Mouse (Mus musculus) liver (tissue): Measurements from ENCODE around the gene Fitm2.

Source experiments
- DNase-seq: peaks from one replicate; pipeline ENCODE4 v3.0.0-alpha.2; 2020; ENCODE audit warnings: mixed read lengths

The Fitm2 gene

GRCm38 (mm10) chr2:163472466-163472851 lies at the start of gene Fitm2:
Fitm2 (minus strand) TSS chr2:163472629.
- peak; percentile 96 for DNase-seq

DNA sequence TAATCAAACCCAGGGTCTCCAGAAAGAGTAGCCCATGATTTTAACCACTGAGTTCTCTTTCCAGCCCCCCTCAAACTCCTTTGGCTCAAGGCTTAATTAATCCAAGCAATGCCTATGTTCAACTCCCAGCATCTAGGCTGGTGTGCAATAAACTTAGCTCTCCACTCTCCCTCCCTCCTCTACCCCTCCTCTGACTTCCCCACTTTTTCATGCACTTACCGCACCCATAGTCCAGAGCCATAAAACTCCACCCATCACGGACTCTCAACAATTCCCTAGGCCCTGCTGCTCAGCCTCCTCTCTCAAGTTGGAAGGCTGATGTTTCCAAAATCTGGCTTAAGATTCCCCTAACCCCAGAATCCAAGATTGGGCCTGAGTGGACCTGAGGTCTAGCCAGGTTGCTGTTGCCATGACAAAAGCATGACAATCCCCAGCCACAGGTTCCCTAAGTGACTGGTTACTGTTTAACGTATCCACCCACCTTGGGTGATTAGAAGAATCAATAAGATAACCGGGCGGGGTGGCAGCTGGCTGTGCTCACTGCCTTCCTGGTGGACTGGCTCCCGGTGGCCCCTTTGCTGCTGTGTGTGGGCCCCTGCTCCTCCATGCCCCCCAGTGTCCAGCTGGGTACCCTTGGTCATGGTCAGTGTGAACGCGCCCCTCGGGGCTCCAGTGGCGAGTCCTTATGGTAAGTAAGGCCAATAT lies 34.0 kb upstream of the Fitm2 start, which contains the start of gene Hnf4a:
Gene Hnf4a (plus strand): TSS at position 509 of the 705 bp plus-strand sequence.
- DNase-seq = peak; percentile 32

DNA sequence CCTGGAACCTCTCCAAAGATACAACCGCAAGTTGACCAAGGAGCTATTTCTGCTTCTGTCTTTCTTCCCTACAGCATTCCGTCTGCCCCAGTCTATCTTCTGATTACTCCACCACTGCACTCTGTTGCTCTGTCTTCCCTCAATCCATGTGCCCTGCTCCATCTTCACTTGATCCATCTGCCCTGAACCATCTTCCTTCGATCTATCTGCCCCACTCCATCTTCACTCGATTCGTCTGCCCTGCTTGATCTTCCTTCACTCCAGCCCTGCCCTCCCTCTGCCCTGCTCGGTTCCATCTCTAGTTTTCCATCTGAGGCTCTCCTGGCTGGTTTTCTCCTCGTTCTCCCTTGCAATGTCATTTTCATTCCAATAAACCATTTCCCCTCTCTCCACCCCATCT lies 30.8 kb upstream of the Fitm2 start:
- no peak for DNase-seq

GRCm38 (mm10) chr2:163502219-163502618 lies 29.8 kb upstream of the Fitm2 start:
- DNase-seq = no peak

- no peak for DNase-seq
Measured at GRCm38 (mm10) chr2:163494456-163494855, 22.0 kb upstream of the Fitm2 start.

DNA sequence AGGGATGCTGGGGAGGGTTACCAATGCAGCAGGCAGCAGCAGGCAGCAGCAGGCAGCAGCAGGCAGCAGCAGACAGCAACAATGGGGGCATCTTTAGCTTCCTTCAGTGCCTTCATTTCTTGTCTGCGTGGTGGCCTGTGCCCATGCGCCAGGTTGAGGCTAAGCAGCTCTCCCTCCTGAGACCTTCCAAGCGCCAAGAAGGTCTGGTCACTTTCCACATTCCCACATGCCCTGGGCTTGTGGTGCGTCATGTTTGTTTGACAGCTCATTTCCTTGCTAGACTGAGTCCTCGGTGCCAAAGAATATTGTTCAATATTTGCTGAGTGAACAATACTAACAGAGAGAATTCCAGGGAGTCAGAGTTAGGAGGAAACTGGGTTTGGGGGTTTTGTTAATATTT lies 21.5 kb upstream of the Fitm2 start:
- DNase-seq = no peak

GRCm38 (mm10) chr2:163493031-163493430 lies 20.6 kb upstream of the Fitm2 start:
- no peak for DNase-seq

- no peak for DNase-seq
Measured at GRCm38 (mm10) chr2:163492018-163492417, 19.6 kb upstream of the Fitm2 start, which contains the start of gene R3hdml. R3hdml (plus strand) TSS chr2:163492318.

- DNase-seq = no peak
Measured at GRCm38 (mm10) chr2:163491351-163491750, 18.9 kb upstream of the Fitm2 start.

GRCm38 (mm10) chr2:163490656-163491055 lies 18.2 kb upstream of the Fitm2 start:
- no peak for DNase-seq

GRCm38 (mm10) chr2:163489725-163490291 lies 17.4 kb upstream of the Fitm2 start:
- no peak for DNase-seq

DNA sequence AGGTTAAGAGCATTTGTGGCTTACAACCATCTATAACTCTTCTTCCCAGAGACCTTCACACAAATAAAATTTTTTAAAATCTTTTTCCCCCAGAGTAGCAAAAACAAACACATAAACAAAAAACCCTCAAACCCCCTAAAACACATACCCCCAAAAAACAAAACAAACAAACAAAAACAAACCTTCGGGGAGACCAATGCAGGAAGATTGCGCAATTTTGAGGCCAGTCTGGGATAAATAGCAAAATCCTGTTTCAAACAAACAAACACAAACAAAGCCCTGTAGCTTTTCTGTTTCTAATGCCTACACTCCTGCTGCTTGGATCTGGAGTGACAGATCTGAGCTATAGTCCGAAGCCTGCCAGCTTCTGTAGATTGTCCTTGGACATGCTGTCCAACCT lies 14.9 kb upstream of the Fitm2 start:
- no peak for DNase-seq

GRCm38 (mm10) chr2:163481539-163482029 lies 9.2 kb upstream of the Fitm2 start:
- peak; percentile 42 for DNase-seq

GRCm38 (mm10) chr2:163480191-163480825 lies 7.9 kb upstream of the Fitm2 start:
- DNase-seq = no peak

DNA sequence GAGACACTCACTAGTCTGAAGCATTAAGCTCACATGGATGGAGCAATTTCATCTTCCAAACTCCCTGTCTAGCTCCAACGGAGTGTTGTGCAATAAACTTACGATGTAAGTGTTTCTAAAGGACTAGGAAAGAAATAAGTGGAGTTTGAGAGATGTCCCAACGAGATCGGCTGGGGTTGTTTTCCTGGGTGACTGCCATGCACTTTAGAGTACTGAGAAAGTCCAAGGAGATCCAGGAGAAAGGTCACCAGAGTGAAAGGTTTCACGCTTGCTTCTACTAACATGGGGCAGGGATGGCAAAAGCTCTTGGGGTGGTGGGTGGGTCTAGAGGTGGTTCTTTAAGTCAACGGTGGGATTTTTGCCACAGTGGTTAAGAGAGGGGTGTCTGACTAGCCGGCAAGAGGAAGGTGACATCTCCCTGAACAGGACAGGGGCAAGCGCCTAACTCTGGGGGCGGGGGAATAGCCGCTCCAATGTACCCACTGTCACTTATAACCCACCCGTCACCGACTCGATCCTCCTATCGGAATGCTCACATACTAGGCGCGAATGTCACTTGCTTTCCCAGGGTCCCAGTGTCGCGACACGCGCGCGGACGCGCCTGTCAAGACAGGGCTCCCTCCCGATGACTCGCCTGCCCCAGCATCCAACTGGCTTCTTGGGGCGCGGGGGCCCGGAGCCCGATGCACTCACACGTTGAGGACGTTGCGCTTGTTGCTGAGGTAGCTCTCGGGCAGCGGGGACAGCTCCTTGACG lies 541 bp downstream of the Fitm2 start:
- no peak for DNase-seq

DNA sequence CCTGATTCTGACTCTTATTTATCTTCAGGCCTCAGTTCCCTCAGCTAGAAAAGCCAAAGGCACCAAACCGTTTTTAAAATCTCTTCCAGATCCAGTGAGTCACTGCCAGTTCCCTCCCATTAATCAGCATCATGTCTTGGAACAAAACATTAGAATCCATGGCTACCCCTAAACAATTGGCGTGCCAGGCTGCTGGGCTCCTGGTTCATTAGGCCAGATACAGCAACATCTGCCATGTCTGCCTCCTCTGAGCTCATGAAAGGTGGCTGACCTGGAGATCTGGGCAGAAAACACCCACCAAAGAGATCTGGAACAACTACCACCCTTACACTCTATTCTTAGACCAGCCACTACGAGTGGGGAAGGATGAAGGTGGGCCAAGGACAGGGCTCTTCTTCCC lies 1.3 kb downstream of the Fitm2 start:
- DNase-seq = no peak

- no peak for DNase-seq
Measured at GRCm38 (mm10) chr2:163469711-163470110, 2.7 kb downstream of the Fitm2 start.

- DNase-seq = no peak
Measured at GRCm38 (mm10) chr2:163468866-163469265, 3.6 kb downstream of the Fitm2 start.

DNA sequence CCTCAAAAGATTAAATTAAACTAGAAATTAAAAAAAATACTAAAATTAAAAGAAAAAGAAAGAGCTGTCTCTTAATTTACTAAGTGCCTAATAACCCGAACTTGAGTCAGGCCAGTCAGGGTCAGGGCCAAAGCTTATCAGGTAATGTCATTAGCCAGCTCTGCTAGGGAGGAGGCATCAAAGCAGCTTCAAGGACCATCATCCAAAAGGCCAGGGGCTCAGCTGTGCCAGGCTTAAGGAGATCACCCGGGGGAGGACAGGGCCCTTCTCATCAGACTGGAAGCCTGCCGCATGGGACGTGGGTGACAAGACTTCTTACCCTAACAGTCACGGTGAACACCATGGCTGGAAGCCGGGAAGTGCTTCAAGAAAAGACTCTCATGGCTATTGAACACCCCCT lies 4.8 kb downstream of the Fitm2 start:
- DNase-seq = no peak

GRCm38 (mm10) chr2:163466771-163467170 lies 5.7 kb downstream of the Fitm2 start:
- no peak for DNase-seq

DNA sequence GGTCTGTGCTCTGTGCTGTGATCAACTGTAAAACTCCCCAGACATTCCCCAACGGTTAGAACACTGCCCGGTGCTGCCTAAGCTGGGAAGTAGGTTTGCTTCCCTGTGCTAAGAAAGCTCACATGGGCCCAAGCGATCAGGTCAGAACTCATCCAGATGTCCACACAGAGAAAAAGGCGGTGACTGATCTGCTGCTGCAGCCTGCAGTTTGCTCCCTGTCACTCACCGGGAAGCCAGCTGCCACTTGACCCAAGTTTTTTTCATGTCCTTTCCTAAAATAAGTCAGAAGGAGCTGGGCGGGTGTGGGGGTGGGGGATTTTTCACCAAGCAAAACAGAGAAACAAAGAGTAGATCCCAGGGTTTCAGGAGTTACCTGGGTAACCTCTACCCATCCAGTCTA lies 7.9 kb downstream of the Fitm2 start:
- DNase-seq = no peak

- no peak for DNase-seq
Measured at GRCm38 (mm10) chr2:163463998-163464397, 8.4 kb downstream of the Fitm2 start.

DNA sequence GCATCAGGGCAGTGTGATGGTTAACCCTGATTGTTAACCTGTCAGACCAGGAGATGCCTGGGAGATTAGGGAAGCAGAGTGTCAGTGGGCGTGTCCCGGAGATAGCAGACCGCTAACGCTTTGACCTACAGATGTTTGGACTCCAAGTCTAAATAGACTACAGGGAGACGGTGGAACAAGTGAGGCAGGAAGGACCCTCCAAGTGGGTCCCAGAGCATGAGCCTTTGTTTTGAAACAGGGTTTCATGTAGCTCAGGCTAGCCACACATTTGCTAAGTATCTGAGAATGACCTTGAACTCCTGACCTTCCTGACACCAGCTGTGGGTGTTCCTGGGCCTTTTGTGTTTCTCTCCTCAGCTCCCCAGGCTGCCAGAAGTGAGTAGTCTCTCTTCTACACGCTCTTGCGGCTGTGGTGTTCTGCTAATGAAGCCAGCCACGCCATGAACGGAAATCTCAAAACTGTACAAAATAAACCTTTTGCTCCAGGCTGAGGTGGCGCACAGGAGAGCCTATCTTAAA lies 9.1 kb downstream of the Fitm2 start:
- no peak for DNase-seq
